In genomic region chr2:135873761-135874160, GRCm38 (mm10) we compare ENCODE assay signal across 27 mouse cellular contexts.
DNase-seq lines count a peak whose midpoint lies in the region; ATAC-seq and TF ChIP-seq lines count a peak whose summit lies in the region.
"Had no signal": no experiment of that assay in that cellular context is flagged by ENCODE, and none has a peak within 500 bp of the region (broad histone marks: within the 10 kb centered on the region; RNA-seq: fewer than 3 reads in every experiment).

No protein-coding gene starts in this region.

- no peaks in the 10 kb centered on the region for H3K36me3 ChIP-seq in kidney, postnatal 0 days (ENCODE audit: insufficient read depth, low read length)
- no peaks in the 10 kb centered on the region for H3K36me3 ChIP-seq in intestine, embryonic 15.5 days
- no peaks in the 10 kb centered on the region for H3K36me3 ChIP-seq in hindbrain, embryonic 13.5 days
- H3K36me3 ChIP-seq: heart, embryonic 13.5 days; limb, embryonic 15.5 days; lung, embryonic 15.5 days; midbrain, embryonic 12.5 days had no signal

- H3K27me3 ChIP-seq in kidney, postnatal 0 days (ENCODE audit: insufficient read depth, low read length), result no peaks in the 10 kb centered on the region
- no peaks in the 10 kb centered on the region for H3K27me3 ChIP-seq in intestine, embryonic 15.5 days (replicated peaks)
- no peaks in the 10 kb centered on the region for H3K27me3 ChIP-seq in hindbrain, embryonic 13.5 days
- H3K27me3 ChIP-seq: heart, embryonic 13.5 days; limb, embryonic 15.5 days; lung, embryonic 15.5 days; midbrain, embryonic 12.5 days had no signal

- no peak overlapping the region for H3K4me3 ChIP-seq in kidney, postnatal 0 days (replicated peaks; ENCODE audit: low read depth, low read length)
- no peak overlapping the region for H3K4me3 ChIP-seq in intestine, embryonic 15.5 days (replicated peaks)
- no peak overlapping the region for H3K4me3 ChIP-seq in hindbrain, embryonic 13.5 days
- H3K4me3 ChIP-seq: heart, embryonic 13.5 days; left cerebral cortex, adult 2 months; limb, embryonic 15.5 days; lung, embryonic 15.5 days; midbrain, embryonic 12.5 days had no signal

- no peak overlapping the region for H3K9ac ChIP-seq in kidney, postnatal 0 days (ENCODE audit: low read depth, low read length)
- H3K9ac ChIP-seq in intestine, embryonic 15.5 days, result no peak overlapping the region
- H3K9ac ChIP-seq in hindbrain, embryonic 13.5 days, result no peak overlapping the region
- H3K9ac ChIP-seq: heart, embryonic 13.5 days; hindbrain, embryonic 14.5 days; limb, embryonic 15.5 days; liver, embryonic 14.5 days; lung, embryonic 15.5 days; midbrain, embryonic 12.5 days had no signal

- H3K9me3 ChIP-seq in kidney, postnatal 0 days (replicated peaks; ENCODE audit: low read length), result no peaks in the 10 kb centered on the region
- H3K9me3 ChIP-seq in intestine, embryonic 15.5 days, result no peaks in the 10 kb centered on the region
- H3K9me3 ChIP-seq in hindbrain, embryonic 13.5 days, result no peaks in the 10 kb centered on the region
- H3K9me3 ChIP-seq: heart, embryonic 13.5 days; limb, embryonic 15.5 days; lung, embryonic 15.5 days; midbrain, embryonic 12.5 days had no signal

- TF ChIP-seq CTCF in kidney, postnatal 0 days (IDR thresholded peaks at IDR 0.05; ENCODE audit: low read depth), result no peak

- no peak overlapping the region for H3K4me2 ChIP-seq in kidney, postnatal 0 days (ENCODE audit: low read length)
- H3K4me2 ChIP-seq in intestine, embryonic 15.5 days (replicated peaks), result no peak overlapping the region
- no peak overlapping the region for H3K4me2 ChIP-seq in hindbrain, embryonic 13.5 days
- H3K4me2 ChIP-seq: heart, embryonic 13.5 days; hindbrain, embryonic 14.5 days; limb, embryonic 15.5 days; lung, embryonic 15.5 days; midbrain, embryonic 12.5 days had no signal

- DNase-seq in kidney, postnatal 0 days (ENCODE audit: low spot score), result peak; percentile 56
- DNase-seq in kidney, adult 11 months, result no peak
- DNase-seq in CD4-positive helper T cell, adult 2 months (ENCODE audit: low read depth, low spot score), result peak; percentile 31
- DNase-seq in adrenal gland, adult 18-20 months (ENCODE audit: low spot score in 2 of 2), result no peak
- DNase-seq: adrenal gland, adult 2 months; B cell, adult 2 months; cerebellum, adult 11-12 months; cerebellum, postnatal 14 days; gastrocnemius, postnatal 10 days; heart, adult 18-20 months; heart, postnatal 14 days; layer of hippocampus, adult 9-11 months; left cerebral cortex, postnatal 4 days; lung, postnatal 4 days had no signal

- 63% methylated on average over 2 of the region's 2 CpGs for WGBS in kidney, postnatal 0 days
- 75% methylated on average over 2 of the region's 2 CpGs for WGBS in intestine, embryonic 15.5 days
- 77% methylated on average over 2 of the region's 2 CpGs for WGBS in hindbrain, embryonic 13.5 days

- ATAC-seq in kidney, postnatal 0 days (replicated peaks; ENCODE audit: low FRiP score, low read depth), result no peak
- ATAC-seq in CD4-positive, CD25-positive, alpha-beta regulatory T cell, adult 4 months, result peak; percentile 95
- ATAC-seq in hematopoietic stem cell, adult 5-6 weeks (replicated peaks in 1 of 2; ENCODE audit: insufficient read depth in 1 of 2, low FRiP score in 2 of 2, low TSS enrichment in 1 of 2, low read depth in 1 of 2, poor library complexity in 2 of 2, severe bottlenecking in 2 of 2), result peak; percentile 88 to 91
- ATAC-seq in intestine, embryonic 15.5 days, result no peak
- ATAC-seq in hindbrain, embryonic 13.5 days (ENCODE audit: low FRiP score), result no peak
- ATAC-seq: forebrain, embryonic 14.5 days; intestine, embryonic 16.5 days had no signal

- no peaks in the 10 kb centered on the region for H3K4me1 ChIP-seq in kidney, postnatal 0 days (replicated peaks; ENCODE audit: insufficient read depth, low read length)
- no peaks in the 10 kb centered on the region for H3K4me1 ChIP-seq in intestine, embryonic 15.5 days (replicated peaks)
- no peaks in the 10 kb centered on the region for H3K4me1 ChIP-seq in hindbrain, embryonic 13.5 days (replicated peaks)
- H3K4me1 ChIP-seq: limb, embryonic 15.5 days; lung, embryonic 15.5 days had no signal

- H3K27ac ChIP-seq in kidney, postnatal 0 days, result no peak overlapping the region
- no peak overlapping the region for H3K27ac ChIP-seq in intestine, embryonic 15.5 days
- H3K27ac ChIP-seq in hindbrain, embryonic 13.5 days, result no peak overlapping the region
- H3K27ac ChIP-seq: heart, embryonic 13.5 days; hindbrain, embryonic 14.5 days; left cerebral cortex, adult 2 months; limb, embryonic 15.5 days; liver, embryonic 14.5 days; lung, embryonic 15.5 days; midbrain, embryonic 12.5 days had no signal

Comparison
In these comparisons a context has a peak if more than half of its experiments do, and no peak if none do; other contexts are left out.
1. DNase-seq: peak in kidney, postnatal 0 days (single experiment) and CD4-positive helper T cell, adult 2 months (single experiment); none in kidney, adult 11 months (single experiment) and adrenal gland, adult 18-20 months (0 of 2).
2. ATAC-seq: peak in CD4-positive, CD25-positive, alpha-beta regulatory T cell, adult 4 months (single experiment) and hematopoietic stem cell, adult 5-6 weeks (2 of 2); none in kidney, postnatal 0 days (single experiment), intestine, embryonic 15.5 days (single experiment) and hindbrain, embryonic 13.5 days (single experiment).